Mouse (Mus musculus) MN1 (cell line): Measurements from ENCODE around the gene Ssr3.
A peak's percentile ranks its signal among the peaks of the same experiment; 100 is the strongest.
"Not testable (repeated sequence)": the region's sequence is repeated elsewhere in the genome, so short reads cannot be mapped to it uniquely, and the experiment has no call there.

Source experiments
- DNase-seq: peaks from one replicate; pipeline ENCODE4 v3.0.0-alpha.2; 2016; ENCODE audit warnings: low spot score

The Ssr3 gene

GRCm38 (mm10) chr3:65392421-65392817, at the start of gene Ssr3:
Gene Ssr3 (minus strand): TSS chr3:65392623.
- DNase-seq: peak; percentile 99

DNA sequence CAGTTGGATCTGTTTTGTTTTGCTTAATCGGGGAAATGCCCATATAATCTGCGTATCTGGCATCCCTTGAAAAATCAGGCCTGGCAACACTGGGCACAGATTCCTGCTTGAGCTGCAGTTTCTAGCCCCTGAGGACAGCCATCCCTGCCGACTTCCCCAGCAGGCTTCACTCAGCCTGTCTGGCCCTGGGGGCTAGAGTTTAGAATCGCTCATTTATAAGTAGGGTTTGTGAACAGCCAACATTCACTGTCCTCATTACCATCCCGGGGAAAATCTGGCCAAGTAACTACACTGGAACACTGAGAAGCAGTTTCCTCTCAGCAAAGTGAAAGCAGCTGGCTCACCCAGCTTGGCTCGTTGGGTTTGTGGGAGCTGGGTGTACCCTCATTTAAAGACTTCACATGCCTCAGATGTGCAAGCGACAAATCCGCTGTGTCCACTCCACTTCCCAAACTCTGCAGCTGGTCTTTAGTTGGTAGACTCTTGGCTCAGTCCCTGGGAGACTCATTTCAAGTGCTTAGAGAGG, 49.2 kb upstream of the Ssr3 start:
- peak; percentile 30 for DNase-seq

DNA sequence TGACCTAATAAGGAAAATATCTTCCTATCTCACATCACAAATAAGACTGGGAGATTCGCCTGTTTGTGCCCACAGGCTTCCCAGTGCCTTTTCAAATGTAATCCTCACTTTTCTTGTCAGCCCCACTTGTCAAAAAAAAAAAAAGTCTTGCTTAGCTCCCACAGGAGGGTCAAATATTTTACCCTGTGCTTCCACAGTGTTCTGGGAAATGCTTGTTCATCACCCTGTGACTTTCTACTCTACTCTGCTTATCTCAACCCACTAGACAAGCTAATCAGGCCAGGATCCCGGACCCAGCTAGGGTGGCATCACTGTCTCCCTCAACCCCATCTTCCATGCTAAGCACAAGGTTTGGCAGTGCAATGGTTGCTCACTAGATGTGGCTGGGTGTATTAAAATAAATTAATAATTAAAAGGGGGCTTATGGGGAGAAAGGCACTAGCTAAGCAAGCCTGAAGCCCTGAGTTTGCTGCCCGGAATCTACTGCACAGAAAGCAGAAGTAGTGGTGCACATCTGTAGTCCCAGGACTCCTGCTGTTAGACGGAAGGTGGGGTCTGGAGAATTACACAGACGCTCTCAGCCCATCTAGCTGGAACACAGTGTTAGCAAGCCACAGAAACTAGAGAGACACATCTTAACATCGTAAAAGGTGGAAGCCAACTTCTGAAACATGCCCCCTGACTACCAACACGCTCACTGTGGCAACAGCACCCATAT, 46.2 kb upstream of the Ssr3 start:
- DNase-seq: no peak

GRCm38 (mm10) chr3:65435812-65436211, 43.4 kb upstream of the Ssr3 start:
- no peak for DNase-seq

- no peak for DNase-seq
These were observed 42.7 kb upstream of the Ssr3 start for GRCm38 (mm10) chr3:65435101-65435571.

DNA sequence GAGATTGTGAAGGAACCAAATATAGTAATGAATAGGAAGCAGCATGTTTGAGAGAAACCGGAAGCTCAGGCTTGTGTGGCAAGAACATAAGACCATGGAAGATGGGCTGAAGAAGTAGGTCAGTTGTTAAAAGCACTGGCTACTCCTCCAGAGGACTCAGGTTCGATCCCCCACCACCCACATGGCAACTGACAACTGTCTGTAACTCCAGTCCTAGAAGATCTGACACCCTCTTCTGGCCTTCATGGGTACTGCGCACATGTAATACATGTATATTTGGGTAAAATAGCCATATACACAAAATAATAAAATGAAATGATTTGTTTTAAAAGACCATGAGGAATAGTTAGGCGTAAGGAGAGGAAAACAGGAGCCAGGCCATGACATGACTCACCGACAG, 39.8 kb upstream of the Ssr3 start:
- DNase-seq: no peak

- DNase-seq: no peak
These were observed 27.3 kb upstream of the Ssr3 start for GRCm38 (mm10) chr3:65419706-65420105.

- DNase-seq: no peak
These were observed 25.6 kb upstream of the Ssr3 start for GRCm38 (mm10) chr3:65417913-65418594.

DNA sequence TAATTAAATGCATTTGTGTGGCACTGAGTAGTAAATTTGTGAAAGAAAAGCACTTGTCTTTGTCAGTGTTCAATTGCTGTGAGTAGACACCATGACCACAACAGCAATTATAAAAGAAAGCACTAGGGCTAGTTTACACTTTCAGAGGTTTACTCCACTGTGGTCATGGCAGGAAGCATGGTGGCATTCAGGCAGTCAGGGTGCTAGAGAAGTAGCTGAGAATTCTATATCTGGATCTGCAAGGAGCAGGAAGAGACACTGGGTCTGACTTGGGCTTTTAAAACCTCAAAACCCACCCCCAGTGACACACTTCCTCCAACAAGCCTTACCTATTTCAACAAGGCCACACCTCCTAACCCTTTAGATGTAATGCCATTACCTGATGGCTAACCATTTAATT, 24.1 kb upstream of the Ssr3 start:
- no peak for DNase-seq

DNA sequence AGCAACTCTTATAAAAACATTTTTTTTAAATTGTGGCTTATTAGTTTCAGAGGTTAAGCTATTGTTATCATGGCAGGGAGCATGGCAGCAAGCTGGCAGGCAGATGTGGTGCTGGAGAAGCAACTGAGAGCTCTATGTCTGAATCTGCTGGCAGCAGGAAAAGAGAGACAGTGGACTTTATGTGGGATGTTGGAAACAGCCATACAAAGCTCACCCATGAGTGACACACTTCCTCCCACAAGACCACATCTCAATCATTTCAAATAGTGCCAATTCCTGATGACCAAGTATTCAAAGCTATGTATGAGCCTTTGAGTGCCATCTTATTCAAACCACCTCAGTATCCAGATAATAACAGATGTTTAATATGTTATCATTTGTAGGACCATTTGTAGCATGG, 15.5 kb upstream of the Ssr3 start:
- no peak for DNase-seq

- no peak for DNase-seq
These were observed 13.4 kb upstream of the Ssr3 start for GRCm38 (mm10) chr3:65405781-65406180.

- DNase-seq: no peak
These were observed 5.1 kb upstream of the Ssr3 start for GRCm38 (mm10) chr3:65397566-65397965.

GRCm38 (mm10) chr3:65396835-65397504, 4.5 kb upstream of the Ssr3 start:
- DNase-seq: no peak

DNA sequence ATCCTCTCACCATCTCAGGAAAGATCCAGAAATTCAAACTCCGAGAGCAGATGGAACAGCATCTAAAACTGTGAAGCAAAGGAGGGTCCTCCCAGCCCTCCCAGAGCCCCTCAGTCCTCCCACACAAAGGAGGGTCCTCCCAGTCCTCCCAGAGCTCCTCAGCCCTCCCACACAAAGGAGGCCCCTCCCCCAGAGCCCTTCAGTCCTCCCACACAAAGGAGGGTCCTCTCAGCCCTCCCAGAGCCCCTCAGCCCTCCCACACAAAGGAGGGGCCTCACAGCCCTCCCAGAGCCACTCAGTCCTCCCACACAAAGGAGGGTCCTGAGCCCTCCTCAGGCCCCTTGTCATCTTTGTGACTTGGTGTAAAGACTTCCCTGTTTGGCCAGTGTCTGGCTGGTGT, 2.7 kb upstream of the Ssr3 start:
- DNase-seq: not testable (repeated sequence)

DNA sequence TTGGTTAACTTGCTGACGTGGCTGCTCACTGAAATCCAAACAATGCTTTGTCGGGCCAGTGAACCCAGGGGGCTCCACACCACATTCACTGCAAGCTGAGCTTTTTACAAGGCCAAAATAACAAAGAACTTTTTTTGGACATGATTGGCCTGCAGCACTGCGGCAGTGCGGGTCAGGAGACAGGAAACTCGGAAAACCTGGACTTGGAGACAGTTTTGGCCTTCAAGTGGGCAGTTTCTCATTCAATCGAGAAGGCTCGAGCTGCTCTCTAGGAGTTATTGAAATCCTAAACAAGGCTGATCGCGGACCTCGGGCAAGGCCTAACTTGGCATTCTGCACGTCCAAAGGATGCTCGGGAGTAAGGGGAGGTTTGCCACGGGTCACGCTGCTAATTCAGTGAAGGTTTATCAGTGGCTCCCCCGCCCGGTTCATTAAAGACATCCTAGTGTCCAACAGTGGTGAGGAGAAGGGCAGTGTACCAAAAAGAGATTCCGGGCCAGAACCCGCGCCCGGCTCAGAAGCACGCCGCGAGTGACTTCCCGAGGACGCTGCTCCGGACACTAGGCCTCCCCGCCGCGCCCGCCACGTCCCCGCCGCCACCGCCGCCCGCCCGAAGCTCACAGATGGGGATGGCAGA, 521 bp downstream of the Ssr3 start:
- DNase-seq: peak; percentile 67

- no peak for DNase-seq
These were observed 1.1 kb downstream of the Ssr3 start for GRCm38 (mm10) chr3:65391222-65391783.

- peak; percentile 54 for DNase-seq
These were observed 6.7 kb downstream of the Ssr3 start for GRCm38 (mm10) chr3:65385771-65386170.

DNA sequence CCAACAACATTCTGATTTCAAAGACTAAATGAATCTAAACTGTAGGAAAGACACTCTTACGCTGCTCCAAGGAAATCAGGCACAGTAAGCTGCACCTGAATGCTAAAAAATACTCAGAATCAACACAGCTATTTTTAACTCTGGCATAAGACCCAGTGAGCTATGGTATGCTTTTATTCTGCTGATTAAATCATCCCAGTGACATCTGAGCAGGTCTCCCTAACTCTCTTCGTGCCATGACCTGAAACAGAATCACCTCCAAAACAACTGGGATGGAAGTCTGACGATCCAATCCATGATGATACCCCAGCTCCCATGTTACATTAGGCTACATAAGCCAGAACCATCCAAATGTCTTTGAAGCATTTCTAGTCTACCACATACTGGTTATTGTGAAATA, 8.0 kb downstream of the Ssr3 start:
- DNase-seq: no peak

- no peak for DNase-seq
These were observed 11.3 kb downstream of the Ssr3 start for GRCm38 (mm10) chr3:65381094-65381493.

DNA sequence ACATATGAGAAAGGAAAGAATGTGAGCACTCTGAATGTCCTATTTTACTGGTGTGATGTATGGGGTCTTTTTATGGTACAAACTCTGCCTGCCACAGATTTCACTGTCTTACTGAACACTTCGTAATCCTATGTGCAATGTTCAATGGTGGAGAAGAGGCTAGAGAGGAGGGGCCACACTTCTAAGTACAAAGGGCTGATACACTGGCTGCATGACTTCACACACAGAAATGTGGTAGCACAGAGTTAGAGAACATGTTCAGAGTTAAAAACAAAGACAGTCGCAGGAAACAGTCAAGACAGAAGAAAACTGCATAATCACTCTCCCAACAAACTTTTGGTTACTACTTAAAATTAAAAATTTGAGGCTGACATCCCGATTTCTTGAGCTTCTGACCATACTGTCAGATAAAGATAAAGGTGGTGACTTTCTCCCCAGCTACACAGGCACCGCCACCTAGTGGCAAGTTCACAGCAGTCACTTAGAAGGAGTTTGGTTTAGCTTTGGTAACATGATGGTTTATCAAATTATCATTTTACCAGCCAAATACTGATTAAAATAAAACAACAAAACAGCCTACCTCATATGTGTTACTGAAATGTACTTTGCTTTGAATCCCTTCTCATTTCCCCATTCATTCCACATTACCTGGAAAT, 12.4 kb downstream of the Ssr3 start:
- peak; percentile 72 for DNase-seq

DNA sequence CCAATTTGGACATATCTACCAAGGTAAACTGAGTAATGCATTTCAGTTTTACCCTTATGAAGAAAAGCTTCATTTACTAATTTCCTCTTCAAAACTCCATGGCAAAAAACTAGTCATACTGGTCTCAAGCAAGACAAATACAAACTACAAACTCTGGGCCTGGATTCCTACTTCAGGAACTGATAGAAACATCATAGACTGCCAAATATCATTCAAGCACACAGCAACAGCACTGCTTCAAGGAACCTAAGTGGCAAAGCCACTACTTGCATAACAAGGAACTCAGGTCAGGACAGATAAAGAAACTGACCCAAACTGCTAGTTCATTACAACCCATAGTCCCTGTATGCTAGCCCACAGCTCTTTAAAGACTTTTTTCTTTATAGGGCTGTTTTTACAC, 13.7 kb downstream of the Ssr3 start:
- no peak for DNase-seq
